Mouse (Mus musculus) 3134 (cell line): ENCODE data around the gene Cdk1.

Source experiments
- DNase-seq: peaks from one replicate; pipeline ENCODE4 v3.0.0-alpha.2; 2011; ENCODE audit warnings: low spot score; ENCODE audit not compliant: insufficient read length; ENCODE audit errors: extremely low read depth

Gene Cdk1

GRCm38 (mm10) chr10:69313944-69314343 lies 38.8 kb downstream of the Cdk1 start:
- DNase-seq = no peak

GRCm38 (mm10) chr10:69311867-69312266 lies 40.9 kb downstream of the Cdk1 start:
- DNase-seq = no peak

DNA sequence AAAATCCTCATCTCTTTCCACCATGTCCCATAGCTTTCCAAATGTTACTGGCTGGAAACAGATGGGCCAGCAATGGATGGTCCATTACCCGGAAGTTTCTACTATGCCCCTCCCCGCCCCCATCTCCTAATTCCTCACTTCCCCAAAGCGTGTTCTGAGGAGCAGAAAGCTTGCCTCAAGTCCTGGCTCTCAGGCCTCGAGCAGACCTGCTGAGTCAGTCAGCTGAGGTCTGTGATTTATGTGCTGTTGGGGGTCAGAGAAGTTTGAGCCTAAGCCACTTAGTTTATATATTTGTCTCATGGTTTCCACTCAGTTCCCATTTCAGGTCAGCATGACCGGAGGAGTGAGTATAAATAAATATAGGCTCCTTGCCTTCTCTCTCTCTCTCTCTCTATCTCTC lies 43.6 kb downstream of the Cdk1 start:
- DNase-seq = no peak

DNA sequence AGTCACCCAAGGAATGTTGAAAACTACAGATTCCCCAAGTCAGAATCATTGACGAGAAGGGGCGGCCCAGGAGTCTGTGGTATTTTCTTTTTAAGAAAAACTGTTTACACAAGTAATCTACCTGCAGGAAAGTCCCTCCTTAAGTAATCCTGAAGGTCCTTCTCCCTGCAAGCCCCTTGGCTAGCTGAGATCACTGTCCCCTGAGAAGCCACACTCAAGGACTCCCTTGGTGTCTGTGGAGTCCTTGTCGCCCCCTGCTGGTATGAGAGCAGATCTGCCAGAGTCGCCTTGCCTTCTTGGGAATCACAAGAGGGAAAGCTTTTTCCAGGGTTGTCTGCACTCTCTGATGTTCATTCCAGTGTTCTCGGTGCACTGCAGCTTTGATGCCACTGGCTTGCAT lies 45.7 kb downstream of the Cdk1 start:
- peak; percentile 34 for DNase-seq

DNA sequence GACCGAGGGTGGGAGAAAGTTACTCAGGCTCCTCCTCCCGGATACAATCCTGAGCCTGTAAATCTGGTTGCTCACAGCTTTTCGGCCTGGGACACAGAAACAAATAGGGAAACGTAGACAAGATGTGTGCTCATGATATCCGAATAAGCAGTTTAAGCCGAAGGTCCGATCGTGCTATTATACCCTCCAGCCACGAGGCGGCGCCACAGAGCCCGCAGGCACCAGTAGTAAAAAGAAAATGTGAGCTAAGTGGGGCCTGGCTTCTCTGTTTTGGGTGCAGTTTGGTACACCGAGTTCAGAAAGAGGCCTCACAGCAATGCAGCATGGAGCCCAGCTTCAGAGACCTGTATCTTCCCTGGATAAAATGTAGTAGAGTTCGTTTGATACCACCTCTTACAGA lies 46.5 kb downstream of the Cdk1 start:
- DNase-seq = peak; percentile 41

- no peak for DNase-seq
These were observed 47.1 kb downstream of the Cdk1 start for GRCm38 (mm10) chr10:69305600-69305999.

DNA sequence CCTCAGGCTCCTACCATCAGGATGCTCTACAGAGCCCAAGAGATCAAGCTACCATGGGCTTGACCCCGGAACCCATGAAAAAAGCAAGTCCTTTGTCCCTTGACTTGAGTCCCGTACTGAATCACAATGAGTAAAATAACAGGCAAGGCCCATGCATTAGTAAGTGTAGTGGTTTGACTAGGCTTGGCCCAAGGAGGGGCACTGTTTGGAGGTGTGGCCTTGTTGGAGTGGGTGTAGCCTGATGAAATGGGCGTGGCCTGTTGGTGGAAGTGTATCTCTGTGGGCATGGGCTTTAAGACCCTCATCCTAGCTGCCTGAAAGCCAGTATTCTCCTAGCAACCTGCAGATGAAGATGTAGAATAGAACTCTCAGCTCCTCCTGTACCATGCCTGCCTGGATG lies 47.9 kb downstream of the Cdk1 start:
- DNase-seq = no peak

- DNase-seq = no peak
These were observed 50.1 kb downstream of the Cdk1 start for GRCm38 (mm10) chr10:69302667-69303066.

DNA sequence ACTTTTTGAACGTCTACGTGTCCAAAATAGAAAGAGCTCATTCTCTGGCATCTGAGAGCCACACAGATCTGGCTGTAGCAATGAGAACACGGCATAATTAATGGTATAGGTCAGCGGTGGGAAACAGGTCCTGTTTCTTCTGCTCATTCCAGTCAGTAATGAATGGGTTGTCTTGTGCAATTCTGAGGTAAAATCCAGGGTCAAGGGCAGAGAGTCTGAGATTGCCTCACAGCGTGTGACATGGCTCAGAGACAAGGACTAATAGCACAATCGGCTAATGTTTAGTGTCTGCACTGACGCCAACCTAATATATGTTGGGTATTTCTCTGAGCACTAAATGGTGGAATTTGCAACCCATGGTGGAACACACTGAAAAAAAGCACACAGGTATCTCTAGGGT lies 52.8 kb downstream of the Cdk1 start:
- no peak for DNase-seq

DNA sequence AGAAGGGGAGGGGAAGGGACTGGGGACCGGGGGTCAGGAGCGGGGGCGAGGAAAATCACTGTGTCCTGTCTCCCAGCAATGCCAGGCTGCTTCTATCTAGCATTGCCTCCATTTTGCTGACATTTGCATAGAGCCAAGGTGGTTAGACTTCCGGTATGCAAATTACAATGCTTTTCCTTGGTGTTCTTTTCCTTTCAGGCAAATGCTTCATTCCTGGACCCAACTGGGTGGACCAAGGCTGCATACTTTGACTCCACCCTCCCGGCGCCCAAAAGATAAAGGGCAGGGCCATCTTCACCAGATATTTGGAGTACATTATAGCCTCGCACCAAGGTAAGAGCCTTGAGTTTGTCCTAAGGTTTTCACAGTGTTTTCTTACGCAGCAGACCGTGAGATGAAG lies 56.8 kb downstream of the Cdk1 start:
- DNase-seq = no peak

DNA sequence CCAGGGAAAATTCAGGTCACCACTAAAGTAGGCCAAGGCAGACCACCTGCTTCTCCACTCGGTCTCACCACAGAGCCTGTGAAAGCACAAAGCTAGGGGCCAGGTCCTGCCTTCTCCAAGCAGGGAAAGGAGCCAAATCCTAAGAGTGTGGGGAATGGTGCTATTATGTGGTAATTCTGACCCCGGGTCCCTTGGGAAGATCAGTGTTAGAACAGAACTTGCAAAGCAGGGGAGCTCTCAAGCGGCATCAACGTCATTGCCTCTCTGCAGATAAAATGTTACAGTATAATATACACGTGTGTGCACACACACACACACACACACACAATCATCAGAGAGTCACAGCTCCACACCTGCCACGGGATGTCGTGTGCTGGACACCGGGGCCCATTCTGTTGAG lies 62.0 kb downstream of the Cdk1 start:
- DNase-seq = no peak

GRCm38 (mm10) chr10:69288720-69289119 lies 64.0 kb downstream of the Cdk1 start:
- no peak for DNase-seq

GRCm38 (mm10) chr10:69288086-69288485 lies 64.7 kb downstream of the Cdk1 start:
- DNase-seq = no peak

- DNase-seq = no peak
These were observed 65.8 kb downstream of the Cdk1 start for GRCm38 (mm10) chr10:69286939-69287338.
